Mouse (Mus musculus): ENCODE measurements around the gene Cog5. TPM values are rescaled to one million over a fixed set of nuclear protein-coding genes. Genes with fewer than 3 reads are reported as not detected.

Gene Cog5
- polyA plus RNA-seq, 1 experiment from 2014 or later, result 30.8 TPM

DNA sequence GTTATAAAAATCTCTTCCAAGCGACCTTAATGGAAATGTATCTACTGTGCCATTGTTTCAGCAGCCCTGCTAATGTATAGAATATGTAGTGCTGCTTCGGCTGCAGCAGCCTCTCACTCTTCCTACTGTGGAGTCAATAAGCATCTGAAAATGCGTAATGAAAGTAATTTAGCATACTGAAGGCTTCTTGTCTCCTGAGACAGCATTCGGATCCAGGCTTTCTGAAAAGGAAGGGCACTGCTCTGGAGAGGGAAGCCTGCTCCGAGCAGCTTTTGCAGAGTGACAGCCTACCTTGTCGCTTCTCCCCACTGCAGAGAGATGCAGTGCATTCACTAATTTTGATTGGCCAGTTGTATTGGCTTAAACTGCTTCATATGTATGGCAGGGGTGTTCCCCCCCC, 58.9 kb downstream of the Cog5 start, which contains the start of gene Gpr22:
Gene Gpr22, minus strand, starts transcription at position 348 of the 400 bp plus-strand sequence.
- no peak within 1 kb of the TSS for H3K9ac ChIP-seq
- H3K27me3 ChIP-seq, result no peaks in the 10 kb centered on the region
- H3K4me2 ChIP-seq, result peak within 1 kb of the TSS; percentile 6; the same call in 1 of the 2 replicates
- peak; percentile 90 for ATAC-seq (ENCODE audit: low FRiP score)
- WGBS, result 35% methylated on average over 6 of the region's 6 CpGs
- H3K9me3 ChIP-seq, result no peaks in the 10 kb centered on the region
- H3K27ac ChIP-seq, result peak within 1 kb of the TSS; percentile 74
- peak within 1 kb of the TSS; percentile 29 for H3K4me3 ChIP-seq (replicated peaks)
- peaks cover 8% of the 10 kb centered on the region for H3K4me1 ChIP-seq
- H3K36me3 ChIP-seq (replicated peaks), result no peaks in the 10 kb centered on the region; the same call in 1 of the 2 replicates

DNA sequence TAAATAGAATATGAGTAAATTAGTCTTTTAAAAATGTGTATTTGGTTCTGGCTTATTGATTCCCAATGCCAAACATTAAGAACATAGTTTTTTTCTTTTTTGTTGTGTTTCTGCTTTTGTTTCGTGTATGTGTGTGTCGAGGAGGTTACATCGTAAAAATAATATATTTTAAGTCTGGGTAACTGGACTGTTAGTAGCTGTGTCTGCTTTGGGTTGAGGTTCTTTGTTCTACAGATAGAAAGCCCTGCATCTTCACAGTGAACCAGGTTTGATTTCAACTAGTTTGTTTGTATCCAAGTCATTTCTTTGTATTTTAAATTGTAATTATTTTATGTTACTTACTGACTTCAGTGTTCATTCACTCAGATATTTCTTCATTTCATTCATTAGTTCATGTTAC, 59.4 kb downstream of the Cog5 start:
- Histone ChIP-seq H3K4me1 (peaks cover 8% of the 10 kb centered on the region), H3K4me2 (no peak overlapping the region; the same call in 1 of the 2 replicates), H3K9me3 (no peaks in the 10 kb centered on the region), H3K27ac (no peak overlapping the region; the same call in 1 of the 2 replicates), H3K36me3 (replicated peaks) (no peaks in the 10 kb centered on the region; the same call in 1 of the 2 replicates), H3K4me3 (replicated peaks) (no peak overlapping the region), H3K9ac (no peak overlapping the region), H3K27me3 (no peaks in the 10 kb centered on the region)
- no peak for ATAC-seq (ENCODE audit: low FRiP score)
- WGBS, result 81% methylated on average over 3 of the region's 3 CpGs

DNA sequence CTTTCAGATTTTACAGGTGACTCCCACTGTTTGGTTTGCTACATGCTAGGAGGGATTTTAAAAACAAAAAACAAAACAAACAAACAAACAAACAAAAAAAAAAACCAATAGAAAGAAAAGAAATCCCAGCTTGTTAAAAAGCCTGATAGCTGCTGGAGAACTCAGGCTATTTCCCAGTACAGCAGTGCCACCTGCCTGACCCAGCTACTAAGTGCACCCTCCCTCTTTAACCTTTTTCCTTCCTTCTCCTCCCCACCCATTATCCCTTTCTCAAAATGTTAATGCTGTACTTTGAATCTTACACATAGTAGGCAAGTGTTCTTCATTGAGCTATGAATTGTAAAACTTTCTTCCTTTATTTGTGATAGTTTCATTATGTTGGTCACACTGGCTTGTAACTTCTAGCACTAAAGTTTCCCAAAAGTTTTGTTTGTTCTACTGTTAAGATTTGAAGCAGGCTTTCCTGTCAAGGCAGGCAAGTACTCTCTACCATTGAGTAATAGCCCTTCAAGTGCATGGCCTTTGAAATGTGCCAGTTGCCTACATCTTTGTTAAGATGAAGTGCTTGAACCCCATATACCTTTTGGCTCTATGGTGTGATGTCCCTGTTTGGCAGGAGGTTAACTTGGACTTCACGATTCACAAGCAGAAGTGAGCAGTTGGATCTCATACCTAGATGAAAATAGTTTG, 65.1 kb downstream of the Cog5 start:
- H3K27me3 ChIP-seq, result no peaks in the 10 kb centered on the region
- H3K27ac ChIP-seq, result no peak overlapping the region
- H3K9ac ChIP-seq, result no peak overlapping the region
- no peak overlapping the region for H3K4me2 ChIP-seq
- WGBS, result 98% methylated on average over 1 of the region's 1 CpGs
- no peaks in the 10 kb centered on the region for H3K36me3 ChIP-seq (replicated peaks)
- no peak overlapping the region for H3K4me3 ChIP-seq (replicated peaks)
- no peak for ATAC-seq (ENCODE audit: low FRiP score)
- peaks cover 8% of the 10 kb centered on the region for H3K4me1 ChIP-seq
- no peaks in the 10 kb centered on the region for H3K9me3 ChIP-seq

DNA sequence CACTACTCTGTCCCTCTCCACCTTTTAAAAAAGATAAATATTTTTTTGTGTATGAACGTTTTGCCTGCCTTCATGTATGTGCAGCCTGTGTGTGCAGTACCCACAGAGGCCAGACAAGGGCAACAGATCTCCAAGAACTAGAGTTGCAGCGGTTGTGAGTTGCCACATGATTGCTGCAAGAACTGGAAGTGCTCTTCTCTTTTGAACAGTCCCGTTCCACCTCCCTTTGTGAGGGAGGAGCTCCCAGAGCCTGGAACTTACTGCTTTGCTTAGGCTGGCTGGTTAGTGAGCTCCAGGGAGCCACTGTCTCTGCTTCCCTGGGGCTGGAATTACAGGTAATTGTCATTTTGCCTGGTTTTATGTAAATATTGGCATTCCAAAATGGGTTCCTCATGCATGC, 69.9 kb downstream of the Cog5 start:
- Histone ChIP-seq H3K9ac (no peak overlapping the region), H3K4me2 (no peak overlapping the region), H3K9me3 (no peaks in the 10 kb centered on the region), H3K36me3 (replicated peaks) (no peaks in the 10 kb centered on the region), H3K27me3 (no peaks in the 10 kb centered on the region), H3K4me1 (peaks cover 8% of the 10 kb centered on the region), H3K27ac (no peak overlapping the region), H3K4me3 (replicated peaks) (no peak overlapping the region)
- no peak for ATAC-seq (ENCODE audit: low FRiP score)
- 85% methylated on average over 3 of the region's 3 CpGs for WGBS

DNA sequence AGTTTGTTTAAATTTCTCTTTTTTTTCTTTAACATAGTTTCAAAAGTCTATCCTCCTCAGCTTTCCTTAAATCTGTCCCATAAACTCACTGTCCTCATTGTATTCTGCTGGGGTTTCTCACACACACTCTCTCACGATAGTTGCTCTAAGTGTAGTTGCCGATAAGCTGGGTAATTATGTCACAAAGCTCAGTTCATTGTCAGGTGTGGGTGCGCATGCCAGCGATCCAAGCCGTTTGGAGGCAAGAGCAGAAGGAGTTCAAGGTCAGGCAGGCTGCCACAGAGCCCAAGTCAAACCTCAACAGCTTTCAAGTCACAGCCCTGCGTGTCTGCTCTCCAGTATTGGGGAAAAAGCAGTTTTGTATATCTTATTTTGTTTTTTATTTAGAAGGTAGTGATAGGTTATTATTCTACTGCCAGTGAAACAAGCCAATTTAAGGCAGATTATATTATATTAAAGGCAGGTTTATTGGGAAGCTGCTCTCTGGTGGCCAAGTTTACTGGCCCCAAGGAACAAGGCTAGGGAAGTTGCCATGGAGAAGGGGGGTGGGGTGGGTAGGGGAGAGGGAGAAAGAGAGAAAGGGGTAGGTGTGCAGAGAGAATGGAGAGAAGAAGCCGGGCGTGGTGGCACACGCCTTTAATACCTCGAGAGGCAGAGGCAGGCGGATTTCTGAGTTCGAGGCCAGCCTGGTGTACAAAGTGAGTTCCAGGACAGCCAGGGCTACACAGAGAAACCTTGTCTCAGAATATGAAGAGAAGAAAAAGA, 71.0 kb downstream of the Cog5 start:
- H3K9ac ChIP-seq, result no peak overlapping the region
- no peak overlapping the region for H3K27ac ChIP-seq
- WGBS, result 90% methylated on average over 12 of the region's 12 CpGs
- no peak overlapping the region for H3K4me2 ChIP-seq
- no peak for ATAC-seq (ENCODE audit: low FRiP score)
- peaks cover 6% of the 10 kb centered on the region for H3K4me1 ChIP-seq
- H3K4me3 ChIP-seq (replicated peaks), result no peak overlapping the region
- H3K27me3 ChIP-seq, result no peaks in the 10 kb centered on the region
- no peaks in the 10 kb centered on the region for H3K36me3 ChIP-seq (replicated peaks)
- H3K9me3 ChIP-seq, result no peaks in the 10 kb centered on the region

DNA sequence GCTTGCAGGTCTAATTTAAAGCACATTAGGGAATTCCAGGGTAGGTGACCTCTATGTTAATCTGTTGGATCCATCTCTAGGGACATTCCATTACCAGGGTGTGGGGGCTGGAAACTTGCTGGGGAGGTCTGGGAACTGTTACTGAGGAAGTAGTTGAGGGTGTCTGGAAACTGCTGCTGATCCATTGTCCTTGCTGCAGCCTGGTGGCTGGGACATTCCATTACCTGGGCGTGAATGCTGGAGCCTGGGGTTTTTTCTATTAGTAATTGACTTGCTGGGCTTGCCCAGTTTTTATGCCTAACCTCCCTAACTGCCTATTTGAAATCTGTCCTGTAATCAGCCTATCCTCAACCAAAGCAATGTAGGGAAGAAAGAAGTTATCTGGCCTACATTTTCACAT, 72.0 kb downstream of the Cog5 start:
- Histone ChIP-seq H3K4me1 (no peaks in the 10 kb centered on the region), H3K4me3 (replicated peaks) (no peak overlapping the region), H3K4me2 (no peak overlapping the region), H3K9ac (no peak overlapping the region), H3K36me3 (replicated peaks) (no peaks in the 10 kb centered on the region), H3K27ac (no peak overlapping the region), H3K9me3 (no peaks in the 10 kb centered on the region), H3K27me3 (no peaks in the 10 kb centered on the region)
- ATAC-seq (ENCODE audit: low FRiP score), result no peak
- 24% methylated on average over 1 of the region's 1 CpGs for WGBS

DNA sequence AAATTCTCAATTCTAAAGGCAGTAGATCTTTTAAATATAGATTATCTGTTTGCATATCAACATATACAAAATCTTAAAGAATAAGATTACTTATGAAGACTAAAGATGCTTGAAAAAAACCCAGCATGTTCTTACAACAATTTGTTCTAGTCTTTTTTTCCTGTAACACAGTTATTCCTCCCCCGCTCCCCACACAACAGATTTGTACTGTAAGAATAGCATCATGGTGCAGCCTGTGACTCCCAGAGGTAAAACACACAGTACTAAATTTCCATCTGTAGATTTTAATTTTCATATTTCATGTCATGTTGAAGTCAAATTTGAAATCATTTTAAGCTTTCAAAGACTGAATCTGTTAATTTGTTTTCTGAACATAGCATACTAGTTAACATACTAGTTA, 75.5 kb downstream of the Cog5 start:
- Histone ChIP-seq H3K27me3 (no peaks in the 10 kb centered on the region), H3K9ac (no peak overlapping the region), H3K27ac (no peak overlapping the region), H3K36me3 (replicated peaks) (no peaks in the 10 kb centered on the region), H3K9me3 (no peaks in the 10 kb centered on the region), H3K4me1 (no peaks in the 10 kb centered on the region), H3K4me3 (replicated peaks) (no peak overlapping the region), H3K4me2 (no peak overlapping the region)
- no peak for ATAC-seq (ENCODE audit: low FRiP score)
- WGBS, result 88% methylated on average over 1 of the region's 1 CpGs

DNA sequence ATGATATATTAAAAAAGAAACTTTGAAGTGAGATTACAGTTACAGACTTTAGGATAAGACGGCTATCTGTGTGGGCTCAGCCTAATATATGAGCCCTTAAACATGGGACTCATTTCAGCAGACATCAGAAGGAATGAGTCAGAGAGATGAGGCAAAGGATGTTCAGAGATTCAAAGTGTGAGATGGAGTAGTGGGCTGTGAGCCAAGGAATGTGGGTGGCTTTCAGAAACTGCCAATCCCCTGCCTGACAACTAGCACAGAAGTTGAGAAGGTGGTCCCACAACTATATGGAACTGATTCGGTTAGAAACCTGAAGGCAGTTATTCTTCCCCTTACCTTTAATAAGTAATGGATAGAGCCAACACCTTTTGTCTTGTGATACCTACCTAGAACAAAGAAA, 79.9 kb downstream of the Cog5 start:
- Histone ChIP-seq H3K4me2 (no peak overlapping the region), H3K27ac (no peak overlapping the region)
- WGBS, result 96% methylated on average over 2 of the region's 2 CpGs

DNA sequence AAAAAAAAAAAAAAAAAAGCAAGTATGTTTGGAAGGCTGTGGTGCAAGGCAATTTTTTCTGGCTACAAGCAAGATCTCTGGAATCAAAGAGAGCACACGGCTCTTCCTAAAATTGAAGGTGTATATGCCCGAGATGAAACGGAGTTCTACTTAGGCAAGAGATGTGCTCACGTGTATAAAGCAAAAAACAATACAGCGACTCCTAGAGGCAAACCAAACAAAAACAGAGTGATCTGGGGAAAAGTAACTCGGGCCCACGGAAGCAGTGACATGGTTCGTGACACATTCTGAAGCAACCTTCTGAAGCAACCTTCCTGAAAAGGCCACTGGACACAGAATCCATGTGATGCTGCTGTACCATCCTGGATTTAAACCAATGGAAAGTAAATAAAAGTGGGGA, 92.6 kb downstream of the Cog5 start:
- no peak overlapping the region for H3K4me3 ChIP-seq (replicated peaks)
- H3K27ac ChIP-seq, result no peak overlapping the region
- WGBS, result 84% methylated on average over 8 of the region's 8 CpGs
- no peak for ATAC-seq (ENCODE audit: low FRiP score)
- no peaks in the 10 kb centered on the region for H3K4me1 ChIP-seq
- H3K9ac ChIP-seq, result no peak overlapping the region
- H3K4me2 ChIP-seq, result no peak overlapping the region
- 0 out of 2 replicates have a peak, but pooled peaks cover 4% of the 10 kb centered on the region for H3K9me3 ChIP-seq
- no peaks in the 10 kb centered on the region for H3K27me3 ChIP-seq
- H3K36me3 ChIP-seq (replicated peaks), result no peaks in the 10 kb centered on the region

More for the DNA sequence above, 79.9 kb downstream of the Cog5 start:
- ATAC-seq (ENCODE audit: low FRiP score), result no peak
- H3K4me1 ChIP-seq, result no peaks in the 10 kb centered on the region
- no peak overlapping the region for H3K4me3 ChIP-seq (replicated peaks)
- no peaks in the 10 kb centered on the region for H3K9me3 ChIP-seq
- H3K36me3 ChIP-seq (replicated peaks), result no peaks in the 10 kb centered on the region
- H3K9ac ChIP-seq, result no peak overlapping the region
- no peaks in the 10 kb centered on the region for H3K27me3 ChIP-seq

DNA sequence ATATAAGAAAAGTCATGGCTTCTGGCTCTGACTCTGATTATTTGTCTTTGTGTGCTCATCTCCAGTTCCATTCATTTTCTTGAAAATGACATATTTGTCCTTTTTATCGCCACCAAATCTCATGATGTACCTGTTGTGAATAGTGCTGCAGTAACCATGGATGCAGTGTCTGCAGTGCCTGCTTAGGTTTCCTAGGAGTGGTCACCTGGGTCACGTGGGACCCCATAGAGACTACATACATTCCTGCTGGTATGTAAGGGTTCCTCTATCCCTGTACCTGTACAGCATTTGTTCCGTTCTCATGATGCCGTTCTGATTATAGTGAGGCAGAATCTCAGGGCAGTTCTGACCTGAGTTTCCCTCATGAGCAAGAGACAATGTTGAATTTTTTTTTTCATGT, 95.2 kb downstream of the Cog5 start:
- H3K27ac ChIP-seq, result no peak overlapping the region
- no peaks in the 10 kb centered on the region for H3K4me1 ChIP-seq
- H3K9ac ChIP-seq, result no peak overlapping the region
- no peak for ATAC-seq (ENCODE audit: low FRiP score)
- H3K36me3 ChIP-seq (replicated peaks), result no peaks in the 10 kb centered on the region
- H3K9me3 ChIP-seq, result no peaks in the 10 kb centered on the region
- no peak overlapping the region for H3K4me3 ChIP-seq (replicated peaks)
- 92% methylated on average over 4 of the region's 4 CpGs for WGBS
- no peaks in the 10 kb centered on the region for H3K27me3 ChIP-seq
- H3K4me2 ChIP-seq, result no peak overlapping the region

DNA sequence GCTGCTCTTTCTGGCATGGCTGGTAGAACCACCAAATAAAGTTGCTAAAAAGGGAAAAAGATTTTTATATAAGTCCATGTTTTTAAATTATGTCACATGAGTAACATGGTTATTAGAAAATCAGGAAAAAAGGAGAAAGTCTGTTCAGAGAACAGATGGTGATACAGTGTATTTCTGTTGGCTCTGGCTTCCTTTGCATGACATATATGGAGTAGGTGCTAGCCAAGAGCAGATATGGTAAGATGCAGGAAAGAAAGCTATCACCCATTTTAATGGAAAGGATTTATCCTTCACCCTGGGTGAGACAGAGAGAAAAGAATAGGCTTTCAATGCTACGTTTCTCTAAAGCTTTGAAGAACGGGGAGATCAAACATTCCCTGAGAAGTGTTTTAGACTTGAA, 99.8 kb downstream of the Cog5 start:
- no peaks in the 10 kb centered on the region for H3K36me3 ChIP-seq (replicated peaks)
- no peak overlapping the region for H3K27ac ChIP-seq
- WGBS, result 63% methylated on average over 2 of the region's 2 CpGs
- no peak overlapping the region for H3K4me2 ChIP-seq
- no peaks in the 10 kb centered on the region for H3K27me3 ChIP-seq
- no peaks in the 10 kb centered on the region for H3K4me1 ChIP-seq
- no peaks in the 10 kb centered on the region for H3K9me3 ChIP-seq
- no peak overlapping the region for H3K9ac ChIP-seq
- H3K4me3 ChIP-seq (replicated peaks), result no peak overlapping the region
- ATAC-seq (ENCODE audit: low FRiP score), result no peak

DNA sequence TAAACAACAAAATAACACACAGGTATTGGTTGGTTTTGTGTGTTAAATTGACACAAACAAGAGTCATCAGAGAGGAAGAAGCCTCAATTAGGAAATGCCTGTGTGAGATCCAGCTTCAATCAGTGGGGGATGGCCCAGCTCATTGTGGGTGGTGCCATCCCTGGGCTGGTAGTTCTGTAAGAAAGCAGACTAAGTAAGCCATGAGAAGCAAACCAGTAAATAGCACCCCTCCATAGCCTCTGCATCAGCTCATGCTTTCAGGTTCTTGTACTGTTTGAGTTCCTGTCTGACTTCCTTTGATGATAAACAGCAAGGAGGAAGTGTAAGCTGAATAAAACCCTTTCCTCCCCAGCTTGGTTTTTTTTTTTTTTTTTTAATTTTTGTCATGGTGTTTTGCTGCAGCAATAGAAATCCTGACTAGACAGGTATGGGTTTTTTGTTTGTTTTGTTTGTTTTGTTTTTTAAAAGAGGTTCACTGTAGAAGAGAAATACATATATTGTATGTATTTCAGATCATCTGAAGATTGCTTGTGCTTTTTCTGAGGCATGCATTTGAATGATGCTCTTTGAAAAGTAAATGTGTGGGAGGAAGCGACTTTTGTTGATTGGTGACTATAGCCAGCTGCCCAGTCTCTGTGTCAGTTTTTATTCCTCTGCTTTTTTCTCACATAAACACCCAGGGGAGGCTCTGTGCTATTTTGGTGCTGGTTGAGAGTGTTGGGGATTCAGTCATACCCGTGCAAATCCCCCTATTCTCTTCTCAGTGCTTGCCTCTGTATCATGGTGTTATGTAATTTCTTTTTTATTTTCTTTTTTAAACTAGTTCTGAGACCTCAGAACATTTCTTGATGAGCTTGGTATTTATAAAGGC, 101.5 kb downstream of the Cog5 start:
- Histone ChIP-seq H3K27ac (no peak overlapping the region), H3K4me1 (no peaks in the 10 kb centered on the region), H3K4me3 (replicated peaks) (no peak overlapping the region), H3K9me3 (no peaks in the 10 kb centered on the region), H3K36me3 (replicated peaks) (no peaks in the 10 kb centered on the region), H3K9ac (no peak overlapping the region), H3K27me3 (no peaks in the 10 kb centered on the region), H3K4me2 (no peak overlapping the region)
- ATAC-seq (ENCODE audit: low FRiP score), result no peak
- WGBS, result 62% methylated on average over 2 of the region's 2 CpGs
